Mouse (Mus musculus): Measurements from ENCODE around the gene Snx9. TPM values are rescaled to one million over a fixed set of nuclear protein-coding genes. Genes with fewer than 3 reads are reported as not detected.

The Snx9 gene
- total RNA-seq, 2 experiments from 2014 or later: 12.7 to 13.1 TPM

DNA sequence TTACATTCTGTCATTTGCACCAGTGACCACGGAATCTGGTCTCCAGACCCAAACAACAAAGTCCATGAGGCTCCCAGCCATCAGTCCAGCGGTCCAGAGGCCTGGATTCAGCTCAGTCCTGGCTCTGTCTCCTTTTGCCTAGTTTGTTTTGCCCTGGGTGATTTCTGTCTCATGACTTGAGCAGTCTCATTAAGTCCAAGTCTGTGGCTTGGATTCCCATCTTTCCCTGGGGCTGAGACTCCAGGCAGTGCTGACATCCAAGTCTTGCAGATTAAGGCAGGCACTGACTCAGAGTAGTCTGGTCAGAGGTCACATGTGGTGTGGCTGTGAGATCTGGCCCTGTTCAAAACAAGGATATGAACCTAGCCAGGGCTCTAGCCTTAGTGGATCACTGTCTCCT lies 35.2 kb upstream of the Snx9 start:
- no peak for DNase-seq (ENCODE audit: low spot score in 2 of 2)

DNA sequence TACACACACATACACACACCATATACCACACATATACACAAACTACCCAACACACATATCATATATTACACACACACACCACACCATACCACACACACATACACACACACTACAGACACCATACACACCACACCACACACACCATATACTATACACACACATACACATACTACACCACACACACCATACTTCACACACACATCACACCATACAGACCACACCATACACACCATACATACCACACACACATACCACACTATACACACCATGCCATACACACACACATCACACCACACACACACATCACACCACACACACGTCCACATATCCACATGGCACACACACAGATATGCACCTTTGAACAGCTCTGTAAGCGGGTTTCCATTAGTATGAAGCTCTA lies 34.3 kb upstream of the Snx9 start:
- DNase-seq (ENCODE audit: low spot score in 2 of 2): no peak

DNA sequence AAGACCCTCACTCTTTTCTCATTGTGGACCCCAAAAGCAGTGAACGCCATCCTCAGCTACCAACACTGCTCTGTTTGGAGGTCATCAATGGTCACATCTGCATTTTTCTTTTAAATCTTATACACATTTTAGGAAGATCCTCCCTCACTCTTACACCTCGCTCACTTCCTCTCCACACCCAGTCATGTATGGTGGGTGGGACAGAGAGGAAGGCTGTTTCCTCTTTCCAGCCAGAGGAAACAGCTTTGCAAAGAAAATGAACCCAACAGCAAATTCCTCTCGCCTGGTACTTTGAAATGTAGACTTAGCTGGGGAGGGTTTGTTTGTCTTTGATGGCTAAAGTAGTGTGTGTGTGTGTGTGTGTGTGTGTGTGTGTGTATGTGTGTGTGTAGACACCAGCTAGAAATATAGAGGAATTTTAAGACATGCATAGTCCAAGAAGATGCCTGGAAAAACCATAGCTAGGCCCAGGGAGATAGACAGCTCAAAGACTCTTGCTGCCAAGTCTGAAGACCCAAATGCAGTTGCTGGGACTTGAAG lies 33.2 kb upstream of the Snx9 start:
- no peak for DNase-seq (ENCODE audit: low spot score in 2 of 2)

DNA sequence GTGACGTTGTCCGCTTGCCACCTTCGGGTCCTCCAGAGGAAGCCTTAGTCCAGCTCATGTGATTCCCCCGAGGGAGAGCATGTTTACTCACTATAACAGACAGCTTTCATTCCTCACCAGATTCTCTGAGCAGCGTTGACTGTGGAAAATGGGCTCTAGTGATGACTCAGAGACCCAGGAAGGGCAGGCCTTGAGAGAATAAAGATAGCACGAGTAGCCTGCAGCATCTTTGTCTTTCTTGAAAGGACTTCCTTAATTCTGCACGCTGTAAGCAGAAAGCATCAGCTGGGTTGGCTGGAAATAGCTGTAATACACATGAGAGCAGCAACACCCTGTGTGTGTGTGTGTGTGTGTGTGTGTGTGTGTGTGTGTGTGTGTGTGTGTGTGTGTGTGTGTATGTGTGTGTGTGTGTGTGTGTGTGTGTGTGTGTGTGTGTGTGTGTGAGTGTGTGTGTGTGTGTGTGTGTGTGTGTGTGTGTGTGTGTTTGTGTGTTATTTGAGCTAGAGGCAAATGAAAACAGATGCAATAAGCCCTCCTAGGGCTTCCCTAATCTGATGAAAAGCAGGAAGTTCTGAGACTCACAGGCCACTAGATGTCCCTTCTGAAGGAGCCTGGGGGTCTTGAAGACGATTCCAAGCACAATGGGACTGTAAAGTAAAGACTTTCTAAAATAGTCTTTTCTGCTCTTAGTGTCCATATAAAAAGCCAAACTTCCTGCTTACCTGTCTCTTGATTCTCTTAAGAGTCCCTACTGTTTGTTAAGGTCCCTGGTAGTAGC lies 27.1 kb upstream of the Snx9 start:
- DNase-seq (ENCODE audit: low spot score in 2 of 2): no peak

DNA sequence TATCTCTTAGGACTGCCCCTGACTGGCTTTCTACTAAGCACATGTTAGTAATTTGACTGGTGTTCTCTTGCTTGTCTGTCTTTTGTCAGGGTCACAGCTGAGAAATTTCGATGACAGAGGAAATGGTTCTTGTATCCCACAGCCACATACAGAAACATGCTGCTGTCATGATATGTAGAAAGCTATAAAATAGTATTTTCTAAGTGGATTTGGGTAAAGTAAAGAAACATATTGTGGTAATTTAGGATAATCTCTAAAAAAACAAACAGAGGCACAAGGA lies 26.5 kb upstream of the Snx9 start:
- DNase-seq (ENCODE audit: low spot score in 2 of 2): no peak

DNA sequence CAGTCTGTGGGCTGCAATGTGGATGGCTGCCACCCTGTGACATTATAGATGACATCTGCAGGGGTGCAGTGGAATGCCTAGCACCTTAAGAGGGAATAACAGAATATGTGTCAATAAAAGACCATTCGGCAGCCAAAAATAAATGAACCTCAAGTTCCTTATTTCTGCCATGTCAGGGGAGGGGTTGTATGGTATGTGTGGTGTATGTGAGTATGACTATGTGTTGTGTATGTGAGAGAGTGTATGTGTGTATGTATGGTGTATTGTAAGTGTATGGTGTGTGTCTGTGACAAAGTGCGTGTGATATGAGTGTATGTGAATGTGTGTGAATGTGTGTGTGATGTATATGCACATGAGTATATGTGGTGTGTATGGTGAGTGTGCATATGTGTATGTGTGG lies 23.3 kb upstream of the Snx9 start:
- no peak for DNase-seq (ENCODE audit: low spot score in 2 of 2)

DNA sequence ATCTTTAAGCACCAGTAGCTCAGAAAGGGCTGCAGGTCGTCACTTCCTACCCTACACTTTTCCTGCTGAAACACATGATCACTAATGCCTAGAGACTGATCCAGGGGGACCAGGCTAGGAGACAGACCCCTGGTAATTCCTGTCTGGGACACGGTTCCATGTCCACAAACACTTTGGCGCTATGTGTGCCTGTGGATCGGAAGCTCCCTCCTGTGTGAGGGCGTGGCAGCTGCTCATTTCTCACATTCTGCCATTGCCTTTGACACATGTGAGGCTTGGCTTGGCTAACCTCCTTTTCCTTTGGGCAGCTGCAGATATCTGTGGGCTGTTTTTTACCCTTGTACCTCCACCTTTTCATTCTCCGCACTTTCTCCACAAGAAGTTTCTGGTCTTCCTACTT lies 22.0 kb upstream of the Snx9 start:
- DNase-seq (ENCODE audit: low spot score in 2 of 2): no peak

DNA sequence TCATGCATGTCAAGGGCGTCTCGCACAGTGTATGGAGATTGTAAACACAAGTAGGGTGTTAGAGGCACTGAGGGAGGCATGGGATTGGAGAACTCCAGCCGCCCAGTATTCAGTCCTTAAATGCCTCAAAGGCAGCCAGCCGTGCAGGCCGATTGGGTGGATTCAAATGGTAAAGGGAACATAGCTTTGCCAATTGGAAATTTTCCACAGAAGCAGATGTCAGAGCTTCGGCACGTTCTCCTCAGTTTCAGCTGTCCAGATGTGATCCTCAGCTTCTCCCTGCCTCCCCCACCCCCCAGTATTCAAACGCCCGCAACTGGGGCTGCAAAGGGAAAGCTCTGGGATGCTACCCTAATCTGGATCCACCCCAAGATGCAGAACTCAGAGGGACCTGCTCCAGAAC lies 21.3 kb upstream of the Snx9 start:
- DNase-seq (ENCODE audit: low spot score in 2 of 2): no peak

DNA sequence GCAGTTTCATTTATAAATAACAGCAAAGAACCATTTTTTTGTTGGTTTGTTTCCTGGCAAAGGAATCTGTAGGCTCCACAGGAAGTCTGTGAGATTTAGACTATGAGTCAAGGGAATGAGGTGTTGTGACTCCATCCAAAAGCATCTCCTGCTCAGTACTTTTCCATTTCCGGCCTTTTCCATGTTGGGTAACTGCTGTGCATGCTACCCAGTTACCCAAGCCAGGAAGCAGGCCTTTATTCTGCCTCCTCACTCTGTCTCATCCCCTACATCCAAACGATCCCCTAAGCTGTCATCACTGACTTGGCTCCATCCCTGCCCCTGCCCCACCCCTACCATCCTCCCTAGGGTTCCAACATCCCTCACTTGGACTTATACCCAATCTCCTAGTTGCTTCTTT lies 18.6 kb upstream of the Snx9 start:
- DNase-seq (ENCODE audit: low spot score in 2 of 2): no peak

DNA sequence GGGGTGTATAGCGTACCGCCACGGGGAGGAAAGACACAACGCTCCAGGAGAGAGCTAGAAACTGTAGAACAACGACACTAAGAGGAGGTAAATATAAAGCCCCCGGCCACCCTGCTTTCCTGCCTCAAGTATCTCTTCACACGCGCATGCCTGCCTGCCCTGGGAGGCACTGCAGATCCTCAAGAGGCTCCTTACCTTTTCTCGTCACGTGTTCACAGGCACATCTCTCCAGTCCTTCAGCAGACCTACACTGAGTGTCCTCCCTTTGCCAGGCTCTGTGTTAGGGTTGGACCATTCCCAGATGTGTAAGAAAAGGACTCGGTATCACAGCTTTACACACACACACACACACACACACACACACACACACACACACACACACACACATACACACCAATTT lies 18.1 kb upstream of the Snx9 start:
- no peak for DNase-seq (ENCODE audit: low spot score in 2 of 2)

DNA sequence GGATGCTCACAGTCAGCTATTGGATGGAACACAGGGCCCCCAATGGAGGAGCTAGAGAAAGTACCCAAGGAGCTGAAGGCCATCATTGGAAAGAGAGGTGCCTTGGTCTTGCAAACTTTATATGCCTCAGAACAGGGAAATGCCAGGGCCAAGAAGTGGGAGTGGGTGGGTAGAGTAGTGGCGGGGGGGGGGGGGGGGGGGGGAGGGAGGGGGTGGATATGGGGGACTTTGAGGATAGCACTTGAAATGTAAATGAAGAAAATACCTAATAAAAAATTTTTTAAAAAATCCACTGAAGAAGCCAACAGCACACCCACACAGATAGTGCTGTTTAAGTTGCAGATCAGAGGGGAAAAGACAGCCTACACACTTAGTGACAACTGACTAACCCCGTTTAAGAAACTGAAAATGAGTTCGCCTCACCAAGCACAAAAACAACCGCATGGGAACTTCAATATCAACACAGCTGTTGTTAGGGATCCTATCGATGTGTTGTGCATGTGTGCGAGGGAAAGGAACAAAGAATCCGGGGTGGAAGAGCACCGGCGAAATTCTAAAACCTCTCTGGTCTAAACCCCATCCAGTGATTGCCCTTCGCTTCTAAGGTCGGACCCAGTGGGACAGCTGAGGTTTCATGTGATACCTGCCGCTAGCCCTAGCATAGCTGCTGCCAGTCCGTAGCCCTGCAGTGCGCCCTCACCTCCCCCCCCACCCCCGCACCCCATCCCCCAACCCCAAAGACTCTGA lies 13.1 kb upstream of the Snx9 start:
- DNase-seq (ENCODE audit: low spot score in 2 of 2): no peak

DNA sequence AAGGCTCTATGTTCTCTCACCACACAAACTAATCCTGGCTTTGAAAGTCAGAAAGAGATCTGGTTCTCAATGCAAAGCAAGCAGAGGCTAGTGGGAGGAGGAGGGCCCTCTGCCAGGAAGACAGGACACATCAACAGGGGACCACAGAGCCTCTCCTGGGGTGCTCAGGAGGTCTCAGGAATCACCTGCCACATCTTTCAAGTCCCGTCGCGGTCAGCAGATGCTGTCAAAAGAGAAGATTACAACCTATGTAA lies 12.6 kb upstream of the Snx9 start:
- DNase-seq (ENCODE audit: low spot score in 2 of 2): no peak

DNA sequence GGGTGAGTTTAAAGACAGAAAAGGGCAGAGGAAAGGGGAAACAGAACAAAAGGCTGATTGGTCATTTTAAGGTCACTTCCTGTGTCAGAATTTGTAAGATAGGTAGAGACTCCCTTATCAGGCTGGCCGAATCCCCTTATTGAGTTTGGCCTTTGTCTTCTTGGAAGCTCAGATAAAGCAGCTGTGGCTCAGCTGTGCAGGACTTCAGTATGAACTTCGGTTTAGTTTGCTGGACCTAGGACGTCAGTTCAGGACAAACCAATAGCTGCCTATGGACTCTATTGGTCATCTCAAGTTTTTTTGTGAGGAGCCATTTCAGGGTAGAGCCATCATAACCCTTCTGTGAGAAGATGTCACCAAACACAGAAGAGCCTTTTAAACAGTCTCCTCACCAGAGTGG lies 12.2 kb upstream of the Snx9 start:
- DNase-seq (ENCODE audit: low spot score in 2 of 2): no peak

DNA sequence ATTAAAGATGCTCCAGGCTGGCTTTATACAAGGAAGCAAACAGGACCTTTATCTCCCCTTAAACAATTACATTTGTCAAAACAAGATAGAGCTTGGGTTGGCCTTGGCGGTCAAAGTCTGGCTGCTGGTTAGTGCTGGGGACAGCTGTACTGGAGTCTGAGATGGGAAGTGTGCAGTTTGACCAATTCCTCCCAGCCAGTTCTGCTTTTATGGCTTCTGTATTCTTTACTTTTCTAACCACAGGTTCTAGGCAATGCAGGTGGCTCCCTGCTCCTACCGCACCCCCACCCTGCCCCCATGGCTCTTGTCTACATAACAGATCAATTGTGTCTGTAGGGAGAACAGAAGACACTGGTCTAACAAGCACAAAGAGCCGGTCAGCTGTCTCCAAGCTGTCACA lies 11.2 kb upstream of the Snx9 start:
- DNase-seq (ENCODE audit: low spot score in 2 of 2): no peak

DNA sequence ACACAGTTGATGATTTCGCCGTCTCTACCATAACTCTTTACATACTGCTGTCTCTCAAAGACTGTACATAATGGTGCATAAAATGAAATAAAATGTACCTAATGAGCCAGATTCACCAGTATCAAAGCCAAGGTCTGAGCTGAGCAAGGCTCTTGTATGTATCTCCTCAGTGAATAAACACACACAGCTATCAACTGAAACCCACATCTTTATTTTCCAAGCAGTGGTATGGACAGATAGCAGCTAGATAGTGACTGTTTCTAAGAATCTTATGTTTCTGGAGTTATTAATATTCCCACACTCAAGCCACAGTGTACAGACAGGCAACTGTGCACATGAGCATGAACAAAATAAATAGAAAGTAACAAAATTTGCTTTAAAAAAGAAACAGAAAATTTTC lies 10.7 kb upstream of the Snx9 start:
- no peak for DNase-seq (ENCODE audit: low spot score in 2 of 2)

DNA sequence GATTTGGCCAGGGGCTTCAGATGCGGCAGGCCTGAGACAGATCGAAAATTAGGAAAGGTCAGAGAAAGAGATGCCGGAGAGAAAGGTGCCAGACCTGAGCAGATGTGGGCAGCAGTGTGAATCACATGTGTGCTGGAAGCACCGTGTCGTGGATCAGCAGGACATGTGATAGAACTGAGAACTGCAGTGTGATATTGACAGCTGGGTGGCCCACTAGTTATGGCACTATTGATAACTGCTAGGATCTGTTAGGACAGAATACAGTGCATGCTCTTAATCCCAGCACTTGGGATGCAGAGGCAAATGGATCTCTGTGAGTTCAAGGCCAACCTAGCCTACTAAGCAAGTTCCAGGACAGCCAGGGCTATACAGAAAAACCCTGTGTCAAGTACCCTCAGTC lies 10.3 kb upstream of the Snx9 start:
- DNase-seq (ENCODE audit: low spot score in 2 of 2): no peak

DNA sequence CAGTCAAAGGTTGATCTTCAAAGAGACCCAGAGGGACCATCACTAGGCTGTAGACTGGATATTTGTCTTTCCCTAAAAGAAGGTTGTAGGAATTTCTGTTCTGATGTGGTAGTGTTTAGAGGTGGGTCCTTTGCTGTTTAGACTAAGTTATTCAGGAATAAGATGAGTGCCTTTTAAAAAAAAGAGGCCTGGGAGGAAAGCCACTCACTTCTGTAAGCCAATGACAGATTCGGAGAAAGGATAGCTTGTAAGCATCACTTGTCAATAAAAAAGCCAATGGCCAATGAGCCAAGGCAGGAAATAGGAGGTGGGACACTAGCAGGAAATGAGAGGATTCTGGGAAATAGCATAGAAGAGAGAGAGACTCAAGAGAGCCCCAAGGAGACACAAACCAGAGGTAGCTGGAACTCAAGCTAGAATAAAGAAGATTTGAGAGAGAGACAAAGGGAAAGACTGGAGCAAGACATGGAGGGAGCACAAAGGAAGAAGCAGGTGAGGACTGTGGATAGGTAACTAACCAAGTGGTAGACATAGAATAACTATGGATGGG lies 9.8 kb upstream of the Snx9 start:
- DNase-seq (ENCODE audit: low spot score in 2 of 2): no peak

DNA sequence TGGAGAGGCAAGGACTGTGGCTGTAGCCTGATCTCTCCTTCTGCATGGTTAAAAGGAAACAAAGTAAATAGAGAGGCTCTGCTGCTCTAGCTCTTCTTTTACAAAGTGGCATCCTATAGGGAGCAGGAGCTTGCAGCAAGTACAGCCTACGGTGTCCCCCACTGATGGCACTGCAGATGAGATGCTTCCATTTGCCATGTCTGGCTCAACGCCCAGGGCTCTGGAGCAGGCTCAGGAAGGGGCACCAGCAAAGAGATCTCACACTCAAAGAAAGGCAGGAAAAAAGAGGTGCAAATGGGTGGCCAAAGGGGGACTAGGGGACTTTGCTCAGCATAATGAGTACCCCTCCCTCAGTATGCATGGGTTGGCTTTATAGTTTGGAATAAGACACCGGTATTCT lies 7.0 kb upstream of the Snx9 start:
- no peak for DNase-seq (ENCODE audit: low spot score in 2 of 2)

DNA sequence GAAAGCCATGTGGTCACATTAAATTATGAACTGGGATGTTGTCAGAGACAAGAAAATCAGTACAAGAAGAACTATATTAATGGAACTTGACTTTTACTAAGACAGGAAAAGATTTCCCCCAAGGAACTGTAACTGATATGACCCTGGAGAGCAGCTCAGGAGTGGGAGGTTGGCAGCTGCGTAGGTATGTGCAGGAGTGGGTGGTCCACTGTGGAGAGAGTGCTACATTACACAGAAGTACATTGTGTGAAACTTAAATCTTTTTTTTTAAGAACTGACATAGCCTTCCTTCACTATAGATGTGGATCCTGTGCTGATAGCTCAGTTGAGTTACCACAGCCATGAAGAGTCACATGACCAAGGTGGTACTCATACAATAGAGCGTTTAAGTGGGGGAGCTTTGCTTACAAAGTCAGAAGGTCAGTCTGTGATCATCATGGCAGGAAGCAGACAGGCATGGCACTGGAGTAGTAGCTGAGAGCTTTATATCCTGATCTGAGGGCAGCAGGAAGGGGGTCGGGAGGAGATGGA lies 6.3 kb upstream of the Snx9 start:
- no peak for DNase-seq (ENCODE audit: low spot score in 2 of 2)

DNA sequence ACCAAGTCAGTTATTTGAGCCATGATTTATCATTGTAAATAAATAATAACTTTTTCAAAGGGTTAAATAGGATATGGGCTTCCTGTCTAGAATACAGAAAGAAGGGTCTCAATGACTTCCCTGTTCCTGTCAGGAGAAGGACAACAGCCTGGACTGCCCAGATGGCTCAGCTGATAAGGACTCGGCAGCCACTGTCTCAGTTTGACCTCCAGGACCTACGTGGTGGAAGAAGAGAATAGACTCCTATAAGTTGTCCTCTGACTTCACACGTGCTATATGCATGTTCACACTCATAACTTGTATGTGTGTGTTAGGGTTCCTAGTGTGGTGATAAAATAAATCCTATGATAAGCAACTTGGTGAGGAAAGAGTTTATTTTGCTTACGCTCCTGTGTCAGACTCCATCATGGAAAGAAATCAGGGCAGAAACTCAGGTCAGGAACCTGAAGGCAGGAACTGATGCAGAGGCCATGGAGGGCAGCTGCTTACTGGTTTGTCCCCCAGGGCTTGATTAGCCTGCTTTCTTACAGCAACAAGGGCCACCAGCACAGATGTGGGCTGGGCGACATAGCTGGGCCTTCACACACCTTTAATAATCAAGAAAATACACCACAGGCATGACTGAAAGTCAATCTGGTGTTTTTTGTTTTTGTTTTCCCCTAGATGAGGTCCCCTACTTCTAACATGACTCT lies 1.4 kb upstream of the Snx9 start:
- no peak for DNase-seq (ENCODE audit: low spot score in 2 of 2)

DNA sequence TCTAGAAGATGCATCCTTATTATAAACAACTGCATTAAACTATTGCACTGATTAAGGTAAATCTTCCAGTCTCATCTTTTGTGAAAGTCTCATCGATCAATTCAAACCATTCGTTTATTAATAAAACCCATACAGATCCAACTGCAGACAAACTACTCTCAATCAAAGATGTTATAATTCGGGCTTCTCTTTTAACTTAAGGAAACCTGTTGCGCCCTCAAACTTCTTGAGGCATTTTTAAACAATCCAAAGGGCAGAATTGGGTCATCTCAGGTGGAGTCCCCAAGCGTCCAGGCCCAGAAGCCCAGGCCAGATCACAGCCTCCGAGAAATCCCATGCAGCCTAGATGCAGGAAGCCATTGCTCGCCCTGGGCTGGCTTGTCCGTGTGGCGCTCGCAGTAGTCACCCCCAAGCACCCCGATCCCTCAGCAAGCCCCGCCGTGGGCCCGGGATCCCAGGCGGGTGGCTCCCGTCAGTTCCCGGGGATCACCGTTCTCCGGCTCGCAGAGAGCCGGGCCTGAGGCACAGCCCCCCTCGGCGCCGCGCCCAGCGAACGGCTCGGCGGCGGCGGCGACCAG lies 490 bp upstream of the Snx9 start:
- peak; percentile 44 to 66 for DNase-seq (ENCODE audit: low spot score in 2 of 2)

DNA sequence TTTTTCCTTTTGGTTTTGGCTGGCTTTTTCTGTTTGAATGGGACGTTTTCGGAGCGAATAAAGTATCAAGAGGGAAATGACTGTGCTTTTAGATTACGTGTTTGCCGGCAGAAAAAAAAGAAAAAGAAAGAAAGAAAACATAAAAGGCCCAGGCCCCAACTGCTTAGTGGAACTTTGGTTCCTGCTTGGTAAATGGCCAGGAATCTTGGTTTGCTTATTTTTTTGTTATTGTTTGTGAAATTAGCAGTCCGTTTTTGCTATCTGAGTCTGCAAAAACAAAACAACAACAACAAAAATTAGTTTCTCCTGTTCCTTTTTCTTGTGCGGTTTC lies 779 bp downstream of the Snx9 start:
- no peak for DNase-seq (ENCODE audit: low spot score in 2 of 2)

Data from layer of hippocampus, postnatal 10 days (tissue).